ENCODE assay signal across 9 mouse cellular contexts in genomic region chr2:160760433-160761184, GRCm38 (mm10). TPM values are rescaled to one million over a fixed set of nuclear protein-coding genes. Genes with fewer than 3 reads are reported as not detected.
DNase-seq lines count a peak whose midpoint lies in the region; ATAC-seq lines count a peak whose summit lies in the region.
"Had no signal": no experiment of that assay in that cellular context is flagged by ENCODE, and none has a peak within 500 bp of the region (broad histone marks: within the 10 kb centered on the region; RNA-seq: fewer than 3 reads in every experiment).

No protein-coding gene starts in this region.

- peaks cover 12% of the 10 kb centered on the region for H3K36me3 ChIP-seq in hindbrain, embryonic 11.5 days (ENCODE audit: control insufficient read depth, insufficient read depth, low read length)
- peaks cover 97% of the 10 kb centered on the region for H3K36me3 ChIP-seq in hindbrain, embryonic 13.5 days
- H3K36me3 ChIP-seq in embryonic facial prominence, embryonic 10.5 days (replicated peaks) = peaks cover 100% of the 10 kb centered on the region

- no peak overlapping the region for H3K27ac ChIP-seq in hindbrain, embryonic 11.5 days (ENCODE audit: low read depth, low read length)
- no peak overlapping the region for H3K27ac ChIP-seq in hindbrain, embryonic 13.5 days
- no peak overlapping the region for H3K27ac ChIP-seq in embryonic facial prominence, embryonic 10.5 days (replicated peaks)

- ATAC-seq in hindbrain, embryonic 11.5 days (ENCODE audit: low FRiP score) = no peak
- ATAC-seq in hindbrain, embryonic 13.5 days (ENCODE audit: low FRiP score) = no peak

- no peak overlapping the region for H3K4me3 ChIP-seq in hindbrain, embryonic 11.5 days (ENCODE audit: low read depth, low read length)
- H3K4me3 ChIP-seq in hindbrain, embryonic 13.5 days = no peak overlapping the region
- H3K4me3 ChIP-seq in embryonic facial prominence, embryonic 10.5 days = no peak overlapping the region
- H3K4me3 ChIP-seq: myocyte had no signal

- DNase-seq in hindbrain, embryonic 11.5 days (ENCODE audit: low spot score) = peak; percentile 33
- DNase-seq in urinary bladder, postnatal 36 days (ENCODE audit: low spot score in 2 of 2) = peak; percentile 31 to 33
- DNase-seq in urinary bladder, adult 2 months (ENCODE audit: low spot score) = no peak
- peak; percentile 26 for DNase-seq in embryonic facial prominence, embryonic 10.5 days (ENCODE audit: low spot score)
- DNase-seq in left cerebral cortex, postnatal 36 days (ENCODE audit: low spot score in 2 of 2) = peak; percentile 42 to 46
- peak; percentile 72 for DNase-seq in testis, postnatal 10 days (ENCODE audit: low spot score)
- no peak for DNase-seq in urinary bladder, postnatal 10 days (ENCODE audit: low spot score)

- no peak overlapping the region for H3K4me2 ChIP-seq in hindbrain, embryonic 11.5 days (replicated peaks; ENCODE audit: low read depth, low read length)
- no peak overlapping the region for H3K4me2 ChIP-seq in hindbrain, embryonic 13.5 days

- no peaks in the 10 kb centered on the region for H3K4me1 ChIP-seq in hindbrain, embryonic 11.5 days (replicated peaks; ENCODE audit: control insufficient read depth, insufficient read depth, low read length)
- no peaks in the 10 kb centered on the region; the same call in 1 of the 2 replicates for H3K4me1 ChIP-seq in hindbrain, embryonic 13.5 days (replicated peaks)
- H3K4me1 ChIP-seq in embryonic facial prominence, embryonic 10.5 days = no peaks in the 10 kb centered on the region

- no peak overlapping the region for H3K9ac ChIP-seq in hindbrain, embryonic 11.5 days (ENCODE audit: low read depth, low read length)
- no peak overlapping the region for H3K9ac ChIP-seq in hindbrain, embryonic 13.5 days

- intact Hi-C loops in left cerebral cortex, postnatal 36 days (cut with DNase I) = loop anchor here (2.0 kb wide), 1 partner anchor 122 kb away; no protein-coding TSS in a partner anchor

- H3K27me3 ChIP-seq in hindbrain, embryonic 11.5 days (ENCODE audit: control insufficient read depth, insufficient read depth, low read length) = no peaks in the 10 kb centered on the region
- no peaks in the 10 kb centered on the region for H3K27me3 ChIP-seq in hindbrain, embryonic 13.5 days
- H3K27me3 ChIP-seq in embryonic facial prominence, embryonic 10.5 days (replicated peaks; ENCODE audit: low read depth, poor library complexity, severe bottlenecking) = no peaks in the 10 kb centered on the region

- no peaks in the 10 kb centered on the region for H3K9me3 ChIP-seq in hindbrain, embryonic 11.5 days (ENCODE audit: control insufficient read depth, low read length)
- H3K9me3 ChIP-seq in hindbrain, embryonic 13.5 days = no peaks in the 10 kb centered on the region
- no peaks in the 10 kb centered on the region for H3K9me3 ChIP-seq in embryonic facial prominence, embryonic 10.5 days

- 88% methylated on average over 9 of the region's 9 CpGs for WGBS in hindbrain, embryonic 11.5 days
- WGBS in hindbrain, embryonic 13.5 days = 90% methylated on average over 9 of the region's 9 CpGs
- 90% methylated on average over 9 of the region's 9 CpGs for WGBS in embryonic facial prominence, embryonic 10.5 days

RNA-seq across cellular contexts. Expression of gene Plcg1, which starts 29.5 kb away (rescaled TPM):
- 67.8 and 73.3 TPM in 2 replicates for polyA plus RNA-seq in hindbrain, embryonic 11.5 days (2014; fragmentation: Nextera tagmentation; extraction: Ambion mirVana)
- 67.9 and 68.8 TPM in 2 replicates for polyA plus RNA-seq in hindbrain, embryonic 13.5 days (2015; fragmentation: Nextera tagmentation; extraction: Ambion mirVana)
- 56.5 TPM in 2 replicates for polyA plus RNA-seq in urinary bladder, adult 2 months (2012; rRNA removed)
- polyA plus RNA-seq in embryonic facial prominence, embryonic 10.5 days (2016; fragmentation: Nextera tagmentation; extraction: Ambion mirVana) = 80.9 and 81.8 TPM in 2 replicates
- total RNA-seq in left cerebral cortex, postnatal 36 days (2021) = 100 to 1,000 TPM; 102 to 125 TPM

Comparison
In these comparisons a context has a peak if more than half of its experiments do, and no peak if none do; other contexts are left out.
1. DNase-seq: peak in hindbrain, embryonic 11.5 days (single experiment), urinary bladder, postnatal 36 days (2 of 2), embryonic facial prominence, embryonic 10.5 days (single experiment), left cerebral cortex, postnatal 36 days (2 of 2) and testis, postnatal 10 days (single experiment); none in urinary bladder, adult 2 months (single experiment) and urinary bladder, postnatal 10 days (single experiment).